Mouse (Mus musculus): ENCODE data around the gene Casp12. TPM values are rescaled to one million over a fixed set of nuclear protein-coding genes. Genes with fewer than 3 reads are reported as not detected.
"Not testable (repeated sequence)": the region's sequence is repeated elsewhere in the genome, so short reads cannot be mapped to it uniquely, and the experiment has no call there.

Casp12 gene
- polyA plus RNA-seq, 1 experiment, result 2.6 TPM

GRCm38 (mm10) chr9:5393561-5393960 lies 48.3 kb downstream of the Casp12 start:
- no peak for DNase-seq
- Histone ChIP-seq H3K27me3 (ENCODE audit: control insufficient read depth, insufficient read depth, low read length) (no peaks in the 10 kb centered on the region), H3K27ac (ENCODE audit: insufficient read depth, low read length) (no peak overlapping the region), H3K4me3 (replicated peaks; ENCODE audit: insufficient read depth, low read depth, low read length) (no peak overlapping the region), H3K4me1 (ENCODE audit: control insufficient read depth, insufficient read depth, low read length) (no peaks in the 10 kb centered on the region)
- no peak for TF ChIP-seq POLR2A (IDR thresholded peaks at IDR 0.05; ENCODE audit: borderline replicate concordance, insufficient read depth, low read length)

- H3K27ac ChIP-seq (ENCODE audit: insufficient read depth, low read length); H3K4me1 ChIP-seq (ENCODE audit: control insufficient read depth, insufficient read depth, low read length); DNase-seq; H3K4me3 ChIP-seq (replicated peaks; ENCODE audit: insufficient read depth, low read depth, low read length); H3K27me3 ChIP-seq (ENCODE audit: control insufficient read depth, insufficient read depth, low read length): not testable (repeated sequence)
- WGBS, result 82% methylated on average over 5 of the region's 5 CpGs
Measured at GRCm38 (mm10) chr9:5395861-5396260, 50.6 kb downstream of the Casp12 start.

DNA sequence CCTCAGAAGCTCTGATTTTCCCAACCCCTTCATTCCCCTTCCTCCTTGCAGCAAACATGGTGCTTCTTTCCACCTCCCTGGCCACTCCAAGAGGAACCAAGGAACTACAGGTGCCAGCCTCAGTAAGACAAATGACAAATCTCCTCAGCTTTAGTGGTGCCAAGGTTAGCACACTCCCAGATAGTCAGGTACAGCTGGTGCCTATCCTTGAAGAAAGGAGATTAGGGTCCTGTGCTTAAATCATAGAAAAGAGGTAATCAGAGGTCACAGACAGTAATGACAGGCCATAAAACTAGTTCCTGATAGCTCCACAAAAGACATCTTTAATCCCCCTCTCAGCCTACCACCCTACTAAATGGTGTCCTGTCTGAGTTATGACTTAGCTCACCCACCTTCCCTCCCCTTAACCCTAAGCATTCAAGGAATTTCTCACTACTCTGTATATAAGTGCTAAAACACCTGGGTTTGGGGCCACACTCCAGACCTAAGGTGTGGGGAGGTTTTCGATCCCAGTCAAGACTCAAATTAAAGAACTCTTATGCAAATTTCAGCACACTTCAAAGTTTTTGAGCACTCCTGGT lies 65.8 kb downstream of the Casp12 start:
- Histone ChIP-seq H3K4me1 (ENCODE audit: control insufficient read depth, insufficient read depth, low read length) (no peaks in the 10 kb centered on the region), H3K27me3 (ENCODE audit: control insufficient read depth, insufficient read depth, low read length) (no peaks in the 10 kb centered on the region), H3K4me3 (replicated peaks; ENCODE audit: insufficient read depth, low read depth, low read length) (no peak overlapping the region), H3K27ac (ENCODE audit: insufficient read depth, low read length) (no peak overlapping the region)
- no peak for DNase-seq
- WGBS, result 100% methylated on average over 1 of the region's 1 CpGs
- no peak for TF ChIP-seq CTCF (IDR thresholded peaks at IDR 0.05; ENCODE audit: borderline replicate concordance, insufficient read depth, low read depth, low read length)
- TF ChIP-seq POLR2A (IDR thresholded peaks at IDR 0.05; ENCODE audit: borderline replicate concordance, insufficient read depth, low read length), result no peak

- no peak for DNase-seq
- Histone ChIP-seq H3K27me3 (ENCODE audit: control insufficient read depth, insufficient read depth, low read length) (no peaks in the 10 kb centered on the region), H3K4me3 (replicated peaks; ENCODE audit: insufficient read depth, low read depth, low read length) (no peak overlapping the region), H3K27ac (ENCODE audit: insufficient read depth, low read length) (no peak overlapping the region), H3K4me1 (ENCODE audit: control insufficient read depth, insufficient read depth, low read length) (no peaks in the 10 kb centered on the region)
- WGBS, result 39% methylated on average over 4 of the region's 4 CpGs
- TF ChIP-seq CTCF (IDR thresholded peaks at IDR 0.05; ENCODE audit: borderline replicate concordance, insufficient read depth, low read depth, low read length) (no peak), POLR2A (IDR thresholded peaks at IDR 0.05; ENCODE audit: borderline replicate concordance, insufficient read depth, low read length) (no peak)
Measured at GRCm38 (mm10) chr9:5412446-5413111, 67.3 kb downstream of the Casp12 start.

GRCm38 (mm10) chr9:5417871-5418270 lies 72.6 kb downstream of the Casp12 start:
- WGBS, result 20% methylated on average over 2 of the region's 2 CpGs
- TF ChIP-seq CTCF (IDR thresholded peaks at IDR 0.05; ENCODE audit: borderline replicate concordance, insufficient read depth, low read depth, low read length) (no peak), POLR2A (IDR thresholded peaks at IDR 0.05; ENCODE audit: borderline replicate concordance, insufficient read depth, low read length) (no peak)
- DNase-seq, result peak in 1 of 2 experiments; percentile 37
- no peak overlapping the region for H3K4me3 ChIP-seq (replicated peaks; ENCODE audit: insufficient read depth, low read depth, low read length)
- no peaks in the 10 kb centered on the region; the same call in 1 of the 2 replicates for H3K4me1 ChIP-seq (ENCODE audit: control insufficient read depth, insufficient read depth, low read length)
- H3K27me3 ChIP-seq (ENCODE audit: control insufficient read depth, insufficient read depth, low read length), result no peaks in the 10 kb centered on the region
- no peak overlapping the region for H3K27ac ChIP-seq (ENCODE audit: insufficient read depth, low read length)

Other genes with a start within 250 kb of the Casp12 start
- gene Casp1, start 46.9 kb upstream of the Casp12 start, polyA plus RNA-seq (2012; rRNA removed), result 1.3 and 1.9 TPM in 2 replicates
- 0.19 and 0.36 TPM in 2 replicates for gene Casp4, start 36.6 kb upstream of the Casp12 start, polyA plus RNA-seq (2012; rRNA removed)

Data from cerebellum, adult 2 months (tissue).